Mouse (Mus musculus): ENCODE measurements at regions not wholly inside any gene's neighbourhood (a gene's known extent, or its start where the extent isn't known, plus 50 kb on each side); places are given as distances from the start of the nearest gene placed in this dataset.

GRCm38 (mm10) chr12:17631161-17631560 lies 59.5 kb upstream of the Hpcal1 start:
- 92% methylated on average over 2 of the region's 2 CpGs for WGBS
- DNase-seq (no peak), ATAC-seq (ENCODE audit: low FRiP score, low TSS enrichment) (no peak)
- H3K27ac ChIP-seq (replicated peaks; ENCODE audit: low read depth, low read length): no peak overlapping the region
- no peaks in the 10 kb centered on the region for H3K9me3 ChIP-seq (ENCODE audit: control insufficient read depth, low read length)
- no peak overlapping the region for H3K9ac ChIP-seq (replicated peaks; ENCODE audit: low read length)
- no peak overlapping the region for H3K4me3 ChIP-seq (replicated peaks; ENCODE audit: low read depth, low read length)
- H3K36me3 ChIP-seq (ENCODE audit: control insufficient read depth, insufficient read depth, low read length): no peaks in the 10 kb centered on the region
- H3K4me1 ChIP-seq (ENCODE audit: control insufficient read depth, insufficient read depth, low read length): no peaks in the 10 kb centered on the region
- H3K4me2 ChIP-seq (ENCODE audit: low read length): no peak overlapping the region
- H3K27me3 ChIP-seq (ENCODE audit: control insufficient read depth, insufficient read depth, low read length): no peaks in the 10 kb centered on the region

GRCm38 (mm10) chr12:17636146-17636545 lies 54.5 kb upstream of the Hpcal1 start:
- Histone ChIP-seq H3K4me1 (ENCODE audit: control insufficient read depth, insufficient read depth, low read length) (no peaks in the 10 kb centered on the region), H3K9me3 (ENCODE audit: control insufficient read depth, low read length) (no peaks in the 10 kb centered on the region), H3K9ac (replicated peaks; ENCODE audit: low read length) (no peak overlapping the region), H3K4me3 (replicated peaks; ENCODE audit: low read depth, low read length) (no peak overlapping the region), H3K4me2 (ENCODE audit: low read length) (no peak overlapping the region), H3K27me3 (ENCODE audit: control insufficient read depth, insufficient read depth, low read length) (no peaks in the 10 kb centered on the region), H3K36me3 (ENCODE audit: control insufficient read depth, insufficient read depth, low read length) (no peaks in the 10 kb centered on the region), H3K27ac (replicated peaks; ENCODE audit: low read depth, low read length) (no peak overlapping the region)
- DNase-seq (no peak), ATAC-seq (ENCODE audit: low FRiP score, low TSS enrichment) (no peak)
- 81% methylated on average over 8 of the region's 8 CpGs for WGBS

GRCm38 (mm10) chr12:17636590-17636989 lies 54.1 kb upstream of the Hpcal1 start:
- H3K27ac ChIP-seq (replicated peaks; ENCODE audit: low read depth, low read length): no peak overlapping the region
- 85% methylated on average over 6 of the region's 6 CpGs for WGBS
- ATAC-seq (ENCODE audit: low FRiP score, low TSS enrichment) (no peak), DNase-seq (no peak)
- no peaks in the 10 kb centered on the region for H3K27me3 ChIP-seq (ENCODE audit: control insufficient read depth, insufficient read depth, low read length)
- no peak overlapping the region for H3K4me2 ChIP-seq (ENCODE audit: low read length)
- H3K4me1 ChIP-seq (ENCODE audit: control insufficient read depth, insufficient read depth, low read length): no peaks in the 10 kb centered on the region
- no peak overlapping the region for H3K4me3 ChIP-seq (replicated peaks; ENCODE audit: low read depth, low read length)
- H3K9ac ChIP-seq (replicated peaks; ENCODE audit: low read length): no peak overlapping the region
- no peaks in the 10 kb centered on the region for H3K9me3 ChIP-seq (ENCODE audit: control insufficient read depth, low read length)
- H3K36me3 ChIP-seq (ENCODE audit: control insufficient read depth, insufficient read depth, low read length): no peaks in the 10 kb centered on the region
